Mouse (Mus musculus) kidney, postnatal 4 days (tissue): ENCODE results near the gene Idua.

Experiments used
- DNase-seq, 2 experiments: peaks; one replicate each; pipeline ENCODE4 v3.0.0; 2021; ENCODE audit warnings: mixed read lengths in 2 of 2

The Idua gene

GRCm38 (mm10) chr5:108655381-108655780, 4.8 kb upstream of the Idua start:
- DNase-seq, result no peak

DNA sequence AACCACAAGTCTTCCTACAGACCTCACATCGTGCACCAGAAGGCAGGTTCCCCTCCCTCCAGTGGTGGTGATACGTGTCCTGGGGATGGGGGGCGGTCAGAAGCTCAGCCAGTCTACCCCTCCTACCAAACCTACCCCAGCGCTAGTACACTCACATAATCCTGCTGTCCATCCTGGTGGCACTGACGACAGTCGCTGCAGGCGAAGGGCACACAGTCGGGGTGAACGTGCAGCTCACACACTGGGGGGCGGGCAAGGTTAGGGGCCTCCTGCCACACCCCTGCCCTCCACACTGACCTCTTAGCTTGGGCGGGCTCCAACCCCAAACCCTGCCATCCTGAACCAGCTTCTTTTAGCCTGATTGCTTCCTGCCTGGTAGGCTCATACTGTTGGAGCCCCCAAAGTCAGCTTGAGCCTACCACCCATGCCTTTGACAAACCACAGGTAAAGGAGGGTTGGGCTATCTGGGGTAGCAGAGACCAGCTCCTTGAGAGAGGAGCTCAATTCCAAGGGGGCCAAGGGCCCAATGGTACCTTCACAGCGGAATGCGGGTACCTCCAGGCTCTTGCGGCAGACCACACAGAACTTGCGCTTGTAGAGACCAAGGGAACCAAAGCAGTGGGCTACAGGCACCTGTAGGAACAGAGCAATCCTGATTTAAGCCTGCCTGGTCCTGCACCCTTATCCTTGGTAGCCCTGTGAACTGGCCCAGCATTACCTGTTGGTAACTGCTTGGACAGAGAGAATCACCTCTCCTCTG, 4.1 kb upstream of the Idua start:
- no peak for DNase-seq

GRCm38 (mm10) chr5:108657406-108657805, 2.7 kb upstream of the Idua start:
- DNase-seq, result no peak

GRCm38 (mm10) chr5:108658611-108659010, 1.5 kb upstream of the Idua start:
- DNase-seq, result no peak

DNA sequence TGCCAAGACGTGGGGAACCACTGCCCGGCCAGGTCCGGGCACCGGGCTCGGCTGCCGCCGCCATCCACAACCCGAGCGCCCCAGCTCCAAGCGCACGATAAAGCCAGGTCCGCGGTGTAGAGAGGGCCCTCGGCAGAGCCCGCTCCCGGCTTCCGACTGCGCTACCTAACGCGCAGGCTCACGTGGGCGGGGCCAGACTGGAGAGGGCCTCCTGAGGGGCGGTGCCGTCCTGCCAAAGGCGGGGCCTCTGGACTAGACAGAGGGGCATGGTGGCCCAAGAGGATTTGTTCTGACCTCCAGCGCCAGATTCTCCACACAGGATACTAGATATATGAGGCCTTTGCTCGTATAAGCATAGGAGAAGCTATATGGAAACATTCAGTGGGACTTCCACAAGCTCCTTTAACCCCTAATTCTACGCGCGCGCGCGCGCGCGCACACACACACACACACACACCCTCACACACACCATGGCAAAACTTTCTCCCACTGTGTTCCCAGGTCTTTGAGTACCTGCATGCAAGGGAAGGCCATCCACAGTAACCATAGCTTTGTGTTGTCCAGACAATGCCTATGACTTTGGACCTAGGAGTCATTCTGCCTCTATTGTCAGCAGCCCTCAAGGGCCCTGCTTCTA, 619 bp downstream of the Idua start:
- DNase-seq, result peak; percentile 97

DNA sequence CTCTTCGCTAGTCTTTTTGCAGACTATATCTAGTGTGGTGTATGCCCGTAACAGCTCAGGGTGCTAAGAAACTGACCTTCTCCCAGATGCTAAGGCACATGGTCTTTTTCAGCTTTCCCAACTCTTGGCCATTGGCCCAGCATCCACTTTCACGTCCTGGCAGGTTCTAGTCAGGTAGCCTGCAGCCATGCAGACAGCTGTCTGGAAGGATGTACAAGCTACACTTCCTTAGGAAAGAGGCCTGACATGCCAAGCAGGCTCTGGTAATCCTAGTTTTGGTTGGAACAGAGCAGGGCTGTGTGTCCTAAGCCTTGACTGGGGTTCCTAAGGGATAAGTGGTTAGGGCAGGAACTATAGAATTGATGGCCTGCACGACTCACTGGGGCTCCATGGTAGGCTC, 2.6 kb downstream of the Idua start:
- DNase-seq, result no peak

DNA sequence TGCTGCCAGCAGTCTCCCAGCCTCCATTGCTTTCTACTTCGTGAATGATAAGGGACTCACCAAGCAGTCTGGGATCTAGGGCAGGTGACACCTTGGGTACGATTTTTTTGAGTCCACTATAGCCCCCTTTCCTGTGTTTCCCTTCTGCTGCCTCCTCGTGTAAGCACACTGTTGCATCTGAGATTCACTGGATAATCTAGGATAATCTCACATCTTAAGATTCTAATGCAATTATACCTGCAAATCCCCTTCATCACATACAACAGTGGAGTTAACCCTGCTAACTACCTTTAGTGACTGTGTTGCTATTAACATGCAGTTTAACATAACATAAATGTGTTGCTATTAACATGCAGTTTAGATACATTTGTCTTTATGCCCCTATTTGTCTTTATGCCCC, 4.9 kb downstream of the Idua start:
- DNase-seq, result no peak

DNA sequence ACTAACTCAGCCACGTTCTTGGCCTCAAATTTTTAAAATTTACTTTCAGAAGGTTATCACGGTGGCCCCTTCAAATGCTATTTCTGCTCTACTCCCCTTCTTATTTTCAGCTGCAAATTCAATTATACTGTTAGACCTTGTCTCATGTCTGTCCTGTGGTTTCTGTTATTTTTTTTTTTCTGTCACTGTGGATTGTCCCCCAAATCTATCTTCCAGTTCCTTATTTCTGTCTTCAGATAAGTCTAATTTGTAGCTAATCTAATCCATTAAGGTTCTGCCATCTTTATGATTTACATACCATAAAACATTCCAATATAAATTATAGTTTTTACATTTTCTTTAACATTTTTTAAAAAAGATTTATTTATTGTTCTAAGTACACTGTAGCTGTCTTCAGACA, 7.2 kb downstream of the Idua start:
- DNase-seq, result no peak

DNA sequence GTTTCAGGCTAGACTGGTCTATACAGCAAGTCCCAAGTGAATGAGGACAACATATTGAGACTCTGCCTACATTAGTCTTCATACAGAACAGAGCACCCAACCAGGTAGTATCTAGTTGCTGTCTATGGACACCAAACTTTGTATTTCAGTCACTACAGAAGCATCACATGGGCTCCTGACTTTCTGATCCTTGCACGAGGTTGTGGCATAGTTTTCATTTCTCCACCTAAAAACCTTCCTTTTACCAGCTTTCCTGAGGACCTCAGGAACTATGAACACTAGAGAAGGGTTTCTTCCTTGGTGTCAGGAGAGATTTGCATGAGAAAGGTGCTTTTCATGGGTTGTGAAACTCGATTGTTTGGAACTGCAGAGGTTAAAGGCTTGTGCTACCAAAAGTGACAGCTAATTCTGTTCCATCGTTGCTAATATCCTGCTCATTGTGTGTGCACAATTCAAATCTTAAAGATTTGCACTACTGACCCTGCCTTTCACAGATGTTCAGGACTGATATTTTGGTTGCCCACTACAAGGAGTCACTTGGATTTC, 8.3 kb downstream of the Idua start:
- DNase-seq, result no peak

- DNase-seq, result peak; percentile 86 to 91
Measured at GRCm38 (mm10) chr5:108668977-108669936, 9.1 kb downstream of the Idua start, which contains the start of gene Dgkq. Dgkq (minus strand) TSS chr5:108669672.

GRCm38 (mm10) chr5:108669986-108670385, 9.9 kb downstream of the Idua start:
- DNase-seq, result no peak

DNA sequence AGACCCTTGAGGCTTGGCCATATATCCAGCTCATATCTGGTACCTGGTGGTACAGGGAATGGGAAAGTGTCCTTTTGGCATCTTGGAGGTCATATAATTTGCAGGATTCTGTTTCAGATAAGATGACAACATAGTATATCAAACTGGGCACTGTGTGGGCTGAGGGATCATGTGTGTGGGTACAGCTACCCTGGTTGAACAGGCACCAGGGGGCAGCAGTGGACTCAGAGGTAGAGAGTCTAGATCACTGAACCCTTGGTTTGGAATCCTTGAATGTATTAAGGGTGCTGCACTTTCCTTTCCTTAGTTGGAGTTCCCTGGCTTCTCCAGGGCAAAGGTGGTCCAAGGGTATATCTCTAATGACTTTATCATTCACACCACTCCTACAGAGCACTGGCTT, 10.7 kb downstream of the Idua start:
- DNase-seq, result peak; percentile 76 to 81

DNA sequence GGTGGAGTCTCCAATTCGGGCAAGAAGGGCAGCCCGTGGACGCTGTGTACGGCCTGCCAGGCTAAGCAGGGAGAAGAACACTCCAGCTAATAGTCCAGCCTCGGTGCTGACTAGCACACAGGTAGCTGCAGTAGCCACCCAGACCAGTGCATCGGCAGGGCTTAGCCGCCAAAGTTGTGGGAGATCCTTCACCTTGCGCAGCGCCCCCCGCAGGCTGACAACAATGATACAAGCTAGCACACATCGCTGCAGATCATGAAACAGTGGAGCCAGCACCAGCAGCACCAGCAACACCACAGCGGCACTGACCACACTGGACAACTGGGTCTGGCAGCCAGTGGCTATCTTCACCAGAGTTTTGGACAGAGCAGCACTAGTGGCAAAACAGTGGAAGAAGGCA, 11.6 kb downstream of the Idua start:
- no peak for DNase-seq

GRCm38 (mm10) chr5:108674624-108675023, 14.5 kb downstream of the Idua start:
- peak in 1 of 2 experiments; percentile 43 for DNase-seq

- peak in 1 of 2 experiments; percentile 53 for DNase-seq
Measured at GRCm38 (mm10) chr5:108675251-108675816, 15.2 kb downstream of the Idua start, which contains the start of gene Slc26a1. Slc26a1 (minus strand) TSS chr5:108675569.

DNA sequence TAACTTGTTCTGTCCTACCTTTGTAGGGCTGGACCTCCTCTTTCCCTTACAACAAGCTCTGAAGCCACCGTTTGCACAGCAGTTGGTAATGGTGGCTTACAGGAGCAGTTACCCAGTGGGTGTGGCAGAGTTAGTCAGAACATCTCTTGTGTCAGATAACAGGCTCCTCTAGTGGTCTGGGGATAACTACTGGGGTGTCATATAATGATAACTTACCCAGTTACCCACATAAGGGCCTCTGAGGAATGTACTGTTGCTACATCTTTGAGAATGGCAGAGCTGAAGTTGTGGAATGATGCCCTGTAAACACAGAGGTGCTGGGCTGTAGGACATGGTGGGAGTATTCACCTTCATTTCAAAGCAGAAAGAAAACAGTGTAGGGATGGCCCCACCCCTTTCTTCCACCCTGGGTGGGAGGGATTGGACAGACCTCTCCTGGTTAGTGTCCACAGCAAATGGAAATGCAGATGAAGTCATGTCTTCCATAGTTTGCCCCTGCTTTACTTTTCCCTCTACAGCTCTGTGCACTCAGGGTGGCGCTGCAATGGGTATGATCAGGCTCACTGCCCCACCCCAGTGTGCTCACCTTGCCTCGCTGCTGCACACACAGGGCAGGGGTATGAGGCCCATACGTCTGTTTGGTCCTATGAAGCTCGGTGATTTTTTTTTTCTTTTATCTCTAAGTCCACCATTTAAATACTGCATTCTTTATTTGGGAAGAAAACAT, 16.8 kb downstream of the Idua start:
- peak in 1 of 2 experiments; percentile 54 for DNase-seq

- peak; percentile 74 to 84 for DNase-seq
Measured at GRCm38 (mm10) chr5:108677605-108678295, 17.6 kb downstream of the Idua start.

GRCm38 (mm10) chr5:108678296-108678854, 18.2 kb downstream of the Idua start:
- peak in 1 of 2 experiments; percentile 40 for DNase-seq

- DNase-seq, result no peak
Measured at GRCm38 (mm10) chr5:108679909-108680308, 19.8 kb downstream of the Idua start.

GRCm38 (mm10) chr5:108680871-108681270, 20.7 kb downstream of the Idua start:
- no peak for DNase-seq

DNA sequence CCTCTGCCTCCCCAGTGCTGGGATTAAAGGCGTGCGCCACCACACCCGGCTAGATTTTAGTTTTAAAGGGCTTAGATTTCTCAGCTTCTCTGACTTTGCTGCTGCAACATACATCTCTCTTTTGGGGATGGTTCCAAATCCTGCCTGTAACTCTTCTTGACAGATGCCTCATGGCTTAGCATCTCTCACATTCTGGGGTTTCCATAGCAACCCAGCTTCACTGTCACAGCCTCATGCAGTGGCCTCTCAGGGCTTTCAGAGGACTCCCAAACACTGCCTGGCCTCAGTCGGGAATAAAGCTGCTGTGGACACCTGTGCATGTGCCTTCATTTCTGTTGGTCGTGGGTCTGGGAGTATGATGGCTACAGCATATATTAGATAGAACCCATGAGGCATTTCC, 29.0 kb downstream of the Idua start:
- DNase-seq, result no peak
